Mouse (Mus musculus) midbrain, postnatal 0 days (tissue): ENCODE data around the gene Adarb1. TPM values are rescaled to one million over a fixed set of nuclear protein-coding genes. Genes with fewer than 3 reads are reported as not detected.
A peak's percentile ranks its signal among the peaks of the same experiment; 100 is the strongest.

Experiments
- ATAC-seq: fragments of 200-750 bp; cut with Nextera tagmentation; 2 replicates; pipeline ENCODE4 v1.8.0; 2017; ENCODE audit warnings: moderate number of reproducible peaks, mild to moderate bottlenecking, moderate TSS enrichment, moderate library complexity; ENCODE audit not compliant: low FRiP score
- DNase-seq: peaks from one replicate; pipeline ENCODE4 v3.0.0-alpha.2; 2015; ENCODE audit warnings: low spot score
- H3K27ac ChIP-seq: fragments of 300-500 bp; sonication (generic); 2 replicates; pipeline ENCODE4 v1.5.1; 2014; ENCODE audit warnings: low read depth, mild to moderate bottlenecking, low read length, mixed read lengths
- H3K27me3 ChIP-seq: fragments of 300-500 bp; sonication (generic); 2 replicates; pipeline ENCODE4 v1.6.1; 2014; ENCODE audit warnings: low read length, control low read depth, mixed read lengths; ENCODE audit not compliant: insufficient read depth
- H3K36me3 ChIP-seq: fragments of 300-500 bp; sonication (generic); 2 replicates; pipeline ENCODE4 v1.6.1; 2014; ENCODE audit warnings: low read length, control low read depth, mixed read lengths; ENCODE audit not compliant: insufficient read depth
- H3K4me1 ChIP-seq: fragments of 300-500 bp; sonication (generic); 2 replicates; pipeline ENCODE4 v1.6.1; 2014; ENCODE audit warnings: mild to moderate bottlenecking, control low read depth, antibody characterized with exemption, low read length, mixed read lengths; ENCODE audit not compliant: insufficient read depth
- H3K4me2 ChIP-seq: fragments of 300-500 bp; sonication (generic); 2 replicates; pipeline ENCODE4 v1.6.1; 2014; ENCODE audit warnings: low read depth, mild to moderate bottlenecking, low read length, mixed read lengths; ENCODE audit not compliant: poor library complexity, severe bottlenecking
- H3K4me3 ChIP-seq: fragments of 300-500 bp; sonication (generic); 2 replicates; pipeline ENCODE4 v1.5.1; 2014; ENCODE audit warnings: low read depth, mild to moderate bottlenecking, low read length, moderate library complexity
- H3K9ac ChIP-seq: fragments of 300-500 bp; sonication (generic); replicated peaks from 2 replicates; pipeline ENCODE4 v1.6.1; 2014; ENCODE audit warnings: mild to moderate bottlenecking, low read length, moderate library complexity, mixed read lengths; ENCODE audit not compliant: poor library complexity, severe bottlenecking
- H3K9me3 ChIP-seq: fragments of 300-500 bp; sonication (generic); 2 replicates; pipeline ENCODE4 v1.6.1; 2016; ENCODE audit warnings: low read length, control low read depth
- CTCF ChIP-seq: IDR thresholded peaks from 2 replicates; pipeline ENCODE4 v1.5.1; 2016; ENCODE audit warnings: antibody characterized with exemption, mild to moderate bottlenecking
- WGBS: fragments of 180-500 bp; shearing (Covaris S2); extraction: QIAGEN DNeasy Blood & Tissue Kit; methylation state at CpG from one replicate; pipeline ENCODE4 v1.1.7; 2014; 5-methylcytosine and 5-hydroxymethylcytosine counted together
- polyA plus RNA-seq: library from polyadenylated mRNA; unstranded; fragments of >200 nt; fragmentation: Nextera tagmentation; extraction: Ambion mirVana; gene quantifications from 2 replicates; pipeline ENCODE4 v1.2.1, GENCODE M21; 2015
- total RNA-seq: library from RNA; depleted of rRNA; stranded (reverse); fragments of >200 nt; gene quantifications from 2 replicates; pipeline ENCODE4 v1.2.3, GENCODE M21; 2014

The Adarb1 gene
- total and polyA plus RNA-seq, 2 experiments from 2014 or later, result 16.1 to 50.4 TPM

DNA sequence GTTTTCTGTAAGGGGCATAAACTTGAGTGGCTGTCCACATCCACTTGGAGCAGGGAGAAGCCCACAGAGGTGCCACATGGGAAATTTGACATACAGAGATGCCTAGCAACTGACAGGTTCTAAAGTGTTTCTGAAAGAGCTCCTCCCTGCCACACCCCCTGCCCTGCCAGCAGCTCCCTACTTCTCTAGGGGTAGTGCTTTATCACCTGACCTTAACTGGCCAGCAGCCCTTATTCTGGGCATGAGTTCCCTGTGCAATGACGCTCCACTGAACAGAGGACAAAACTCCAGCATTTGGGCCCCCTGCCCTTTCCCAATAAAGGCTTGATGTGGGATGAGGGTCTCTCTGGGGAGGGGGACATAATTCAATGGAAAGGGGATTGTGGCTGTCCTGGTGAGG lies 97.1 kb downstream of the Adarb1 start:
- H3K4me1 ChIP-seq, result no peaks in the 10 kb centered on the region; the same call in 1 of the 2 replicates
- no peak overlapping the region for H3K9ac ChIP-seq
- DNase-seq (no peak), ATAC-seq (no peak)
- 60% methylated on average over 1 of the region's 1 CpGs for WGBS
- H3K4me3 ChIP-seq, result no peak overlapping the region
- H3K27ac ChIP-seq, result no peak overlapping the region
- no peak overlapping the region for H3K4me2 ChIP-seq
- no peaks in the 10 kb centered on the region for H3K36me3 ChIP-seq
- no peaks in the 10 kb centered on the region for H3K9me3 ChIP-seq
- no peak for TF ChIP-seq CTCF
- H3K27me3 ChIP-seq, result no peaks in the 10 kb centered on the region

DNA sequence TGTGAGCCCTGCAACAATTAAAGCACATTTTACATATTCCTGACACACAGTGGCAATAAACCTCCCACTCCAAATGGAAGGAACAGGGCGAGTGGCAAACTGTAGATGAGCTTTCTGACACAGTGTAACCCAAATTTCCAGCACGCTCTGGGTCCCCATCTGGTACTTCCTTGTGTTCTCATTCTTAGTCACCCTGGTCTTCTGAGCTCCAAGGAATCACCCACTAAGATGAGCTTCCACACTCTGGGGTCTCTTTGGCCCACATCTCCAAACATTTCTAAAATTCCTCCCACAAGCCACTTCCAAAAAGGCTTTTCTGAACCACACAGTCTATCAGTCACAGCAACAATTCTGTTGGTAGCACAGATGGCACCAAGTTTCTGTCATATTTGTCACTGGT lies 102.4 kb downstream of the Adarb1 start:
- Histone ChIP-seq H3K9me3 (no peaks in the 10 kb centered on the region), H3K36me3 (peaks cover 5% of the 10 kb centered on the region), H3K4me2 (no peak overlapping the region), H3K9ac (no peak overlapping the region), H3K4me3 (no peak overlapping the region), H3K27me3 (no peaks in the 10 kb centered on the region), H3K4me1 (no peaks in the 10 kb centered on the region), H3K27ac (no peak overlapping the region)
- ATAC-seq (no peak), DNase-seq (no peak)
- no peak for TF ChIP-seq CTCF
- 93% methylated on average over 2 of the region's 2 CpGs for WGBS

DNA sequence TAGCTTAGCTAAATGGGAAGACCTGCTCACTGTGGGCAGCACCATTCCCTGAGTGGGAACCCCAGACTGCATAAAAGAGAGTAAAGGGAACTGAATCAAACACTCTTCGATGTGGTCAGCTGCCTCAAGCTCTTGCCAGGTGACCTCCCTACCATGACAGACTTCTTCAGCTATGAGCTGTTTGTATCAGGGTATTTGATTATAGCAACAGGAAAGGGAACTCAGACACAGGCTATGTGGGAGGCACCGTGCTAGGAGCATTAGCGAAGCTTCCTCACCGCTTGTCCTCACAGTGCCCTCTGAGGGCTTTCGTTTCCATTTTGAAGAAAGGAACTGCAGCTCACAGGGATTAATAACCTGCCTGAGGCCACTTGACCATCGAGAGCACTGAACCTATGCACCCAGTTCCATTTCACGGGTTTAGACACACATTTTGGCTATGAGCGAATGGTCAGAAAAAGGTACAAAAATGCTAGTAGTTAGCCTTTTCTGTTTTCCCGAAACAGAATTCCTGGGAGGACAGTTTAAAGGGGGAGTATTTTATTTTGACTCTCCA lies 103.3 kb downstream of the Adarb1 start:
- Histone ChIP-seq H3K9me3 (no peaks in the 10 kb centered on the region), H3K27ac (no peak overlapping the region), H3K27me3 (no peaks in the 10 kb centered on the region), H3K4me1 (no peaks in the 10 kb centered on the region), H3K4me3 (no peak overlapping the region), H3K4me2 (no peak overlapping the region), H3K9ac (no peak overlapping the region), H3K36me3 (peaks cover 9% of the 10 kb centered on the region)
- ATAC-seq, result no peak
- DNase-seq, result no peak
- no peak for TF ChIP-seq CTCF
- WGBS, result 85% methylated on average over 9 of the region's 9 CpGs

DNA sequence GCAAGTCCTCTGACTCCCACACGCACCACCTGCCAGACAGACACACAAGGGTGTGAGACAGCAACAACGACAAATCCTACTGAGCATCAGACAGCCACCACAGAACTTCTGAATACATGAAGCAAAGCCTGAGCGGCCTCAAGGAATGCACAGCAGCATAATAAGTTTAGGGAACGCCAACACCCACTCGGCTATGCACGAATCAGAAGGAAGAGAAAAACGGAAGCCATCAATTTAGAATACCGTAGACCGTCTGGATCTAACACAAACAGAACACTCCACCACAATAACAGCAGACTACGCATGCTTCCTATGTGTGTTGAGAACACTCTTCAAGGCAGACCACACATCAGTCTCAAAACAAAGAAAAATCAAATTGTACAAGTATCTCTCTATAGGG lies 109.1 kb downstream of the Adarb1 start:
- no peak overlapping the region for H3K27ac ChIP-seq
- 68% methylated on average over 10 of the region's 10 CpGs for WGBS
- H3K4me1 ChIP-seq, result no peaks in the 10 kb centered on the region
- ATAC-seq, result no peak
- H3K27me3 ChIP-seq, result no peaks in the 10 kb centered on the region
- H3K9me3 ChIP-seq, result no peaks in the 10 kb centered on the region
- peaks cover 9% of the 10 kb centered on the region for H3K36me3 ChIP-seq
- DNase-seq, result no peak
- H3K4me3 ChIP-seq, result no peak overlapping the region
- H3K9ac ChIP-seq, result no peak overlapping the region
- H3K4me2 ChIP-seq, result no peak overlapping the region
- no peak for TF ChIP-seq CTCF

DNA sequence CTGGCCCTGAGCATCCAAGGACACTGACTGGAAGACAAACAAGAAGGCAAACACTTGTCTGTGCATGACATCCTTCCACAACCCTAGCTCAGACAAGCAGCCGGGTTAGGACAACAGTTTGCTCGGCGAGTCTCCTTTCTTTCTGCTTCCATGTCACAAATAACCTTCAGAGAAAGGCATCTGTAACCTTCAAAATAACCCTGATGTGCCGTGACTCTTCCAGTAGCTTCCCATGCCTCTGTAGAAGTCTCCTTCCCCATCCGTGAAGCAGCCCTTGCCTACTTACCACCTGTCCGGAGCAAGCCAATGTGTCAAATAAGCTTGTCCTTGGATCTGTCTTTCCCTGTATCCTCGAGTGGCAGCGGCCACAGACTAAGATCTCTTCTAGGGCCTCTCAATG lies 112.3 kb downstream of the Adarb1 start:
- Histone ChIP-seq H3K9me3 (no peaks in the 10 kb centered on the region), H3K4me3 (no peak overlapping the region), H3K27me3 (no peaks in the 10 kb centered on the region), H3K36me3 (peaks cover 10% of the 10 kb centered on the region), H3K4me2 (no peak overlapping the region), H3K27ac (peak overlapping the region; percentile 57; the same call in 1 of the 2 replicates), H3K4me1 (no peaks in the 10 kb centered on the region), H3K9ac (no peak overlapping the region)
- ATAC-seq, result no peak
- TF ChIP-seq CTCF, result no peak
- no peak for DNase-seq
- 84% methylated on average over 8 of the region's 8 CpGs for WGBS

DNA sequence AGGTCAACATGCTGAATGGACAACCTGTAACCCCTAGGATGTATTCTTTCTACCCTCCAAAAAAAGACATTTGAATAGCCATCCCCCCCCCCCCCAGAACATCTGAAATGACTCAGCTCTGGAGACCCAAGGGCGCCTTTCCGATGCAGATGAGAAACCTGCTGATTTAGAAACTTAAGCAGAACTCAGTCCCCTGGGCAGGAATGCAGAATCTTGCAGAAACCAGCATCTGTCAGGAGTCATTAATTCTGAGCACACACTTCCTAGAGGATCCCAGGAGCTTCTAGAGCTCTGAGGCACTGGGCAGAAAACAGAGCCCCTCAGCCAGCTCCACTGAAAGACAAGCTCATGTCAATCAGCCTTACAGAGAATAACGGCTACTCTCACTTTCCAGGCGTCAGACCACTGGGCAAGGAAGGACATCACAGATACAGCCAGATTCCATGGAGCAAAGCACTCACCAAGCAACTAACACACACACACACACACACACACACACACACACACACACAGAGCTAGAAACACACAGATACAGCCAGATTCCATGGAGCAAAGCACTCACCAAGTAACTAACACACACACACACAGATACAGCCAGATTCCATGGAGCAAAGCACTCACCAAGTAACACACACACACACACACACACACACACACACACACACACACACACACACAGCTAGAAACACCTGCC lies 113.1 kb downstream of the Adarb1 start:
- H3K4me2 ChIP-seq, result no peak overlapping the region
- no peaks in the 10 kb centered on the region for H3K27me3 ChIP-seq
- no peaks in the 10 kb centered on the region for H3K9me3 ChIP-seq
- H3K9ac ChIP-seq, result no peak overlapping the region
- no peak overlapping the region for H3K4me3 ChIP-seq
- no peak for TF ChIP-seq CTCF
- H3K27ac ChIP-seq, result peak overlapping the region; percentile 57; the same call in 1 of the 2 replicates
- peaks cover 11% of the 10 kb centered on the region for H3K36me3 ChIP-seq
- DNase-seq, result peak; percentile 70
- ATAC-seq, result peak; percentile 80
- H3K4me1 ChIP-seq, result no peaks in the 10 kb centered on the region
- WGBS, result 13% methylated on average over 4 of the region's 4 CpGs
